Mouse (Mus musculus) liver, adult 2 months (tissue): ENCODE results near the gene Erich3.

Experiments used
- CTCF ChIP-seq: fragments of 200-500 bp; IDR thresholded peaks from 2 replicates; pipeline ENCODE4 v1.5.1; 2011; ENCODE audit warnings: low read depth, low read length, control low read depth
- POLR2A ChIP-seq: fragments of 200-500 bp; IDR thresholded peaks from 2 replicates; pipeline ENCODE4 v1.6.1; 2011; ENCODE audit warnings: low read length, control low read depth; ENCODE audit not compliant: insufficient read depth; ENCODE audit errors: extremely low read depth

DNA sequence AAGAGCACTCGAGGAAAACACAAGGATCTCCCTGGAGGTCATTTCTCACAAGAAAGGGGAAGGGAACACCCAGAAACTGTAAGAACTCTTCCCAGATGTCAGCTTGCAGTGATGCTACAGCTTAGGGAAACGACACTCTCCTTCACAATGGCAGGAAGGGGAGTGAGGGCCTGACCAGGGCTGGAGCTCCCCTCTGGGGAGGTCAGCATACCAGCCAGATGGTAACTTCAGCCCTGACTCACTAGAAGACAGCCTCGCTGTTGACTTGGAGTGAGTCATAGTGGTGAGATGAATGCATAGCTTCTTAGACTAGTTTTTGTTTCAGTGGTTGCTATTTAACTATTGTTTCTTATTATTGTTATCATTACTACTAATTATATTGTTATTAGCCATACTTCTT lies 90.8 kb downstream of the Erich3 start:
- TF ChIP-seq POLR2A: no peak
- TF ChIP-seq CTCF: no peak
